Mouse (Mus musculus): Measurements from ENCODE around the gene Gm9044.
A peak's percentile ranks its signal among the peaks of the same experiment; 100 is the strongest.
"Not testable (repeated sequence)": the region's sequence is repeated elsewhere in the genome, so short reads cannot be mapped to it uniquely, and the experiment has no call there.

Gene Gm9044

GRCm38 (mm10) chr10:118332308-118332707 is at the start of gene Gm9044:
Gene Gm9044 (minus strand): TSS chr10:118332408.
- not testable (repeated sequence) for DNase-seq (ENCODE audit: low read depth)

- peak; percentile 71 for DNase-seq (ENCODE audit: low read depth)
Observed at GRCm38 (mm10) chr10:118370443-118370842, 38.2 kb upstream of the Gm9044 start.

GRCm38 (mm10) chr10:118369518-118369917 is 37.3 kb upstream of the Gm9044 start:
- no peak for DNase-seq (ENCODE audit: low read depth)

GRCm38 (mm10) chr10:118354005-118354404 is 21.8 kb upstream of the Gm9044 start, which contains the start of gene Gm9049:
Gene Gm9049 (minus strand): TSS chr10:118354105.
- not testable (repeated sequence) for DNase-seq (ENCODE audit: low read depth)

GRCm38 (mm10) chr10:118348579-118348978 is 16.4 kb upstream of the Gm9044 start, which contains the start of gene Gm9048:
Gene Gm9048 (minus strand): TSS chr10:118348679.
- not testable (repeated sequence) for DNase-seq (ENCODE audit: low read depth)

GRCm38 (mm10) chr10:118343155-118343554 is 10.9 kb upstream of the Gm9044 start, which contains the start of gene Gm9046:
Gene Gm9046 (minus strand): TSS chr10:118343255.
- not testable (repeated sequence) for DNase-seq (ENCODE audit: low read depth)

- not testable (repeated sequence) for DNase-seq (ENCODE audit: low read depth)
Observed at GRCm38 (mm10) chr10:118337731-118338130, 5.5 kb upstream of the Gm9044 start, which contains the start of gene Gm9045. Gene Gm9045 (minus strand): TSS chr10:118337831.

- DNase-seq (ENCODE audit: low read depth) = not testable (repeated sequence)
Observed at GRCm38 (mm10) chr10:118326869-118327268, 5.3 kb downstream of the Gm9044 start, which contains the start of gene Gm9040. Gene Gm9040 (minus strand): TSS chr10:118326969.

GRCm38 (mm10) chr10:118319024-118319423 is 13.2 kb downstream of the Gm9044 start:
- DNase-seq (ENCODE audit: low read depth) = peak; percentile 6

GRCm38 (mm10) chr10:118302133-118302532 is 30.1 kb downstream of the Gm9044 start:
- DNase-seq (ENCODE audit: low read depth) = not testable (repeated sequence)

- no peak for DNase-seq (ENCODE audit: low read depth)
Observed at GRCm38 (mm10) chr10:118294938-118295337, 37.3 kb downstream of the Gm9044 start, which contains the start of gene Iltifb. Gene Iltifb (minus strand): TSS chr10:118295038.

GRCm38 (mm10) chr10:118283016-118283415 is 49.2 kb downstream of the Gm9044 start:
- not testable (repeated sequence) for DNase-seq (ENCODE audit: low read depth)

- DNase-seq (ENCODE audit: low read depth) = not testable (repeated sequence)
Observed at GRCm38 (mm10) chr10:118282565-118282964, 49.6 kb downstream of the Gm9044 start.

Measured in c-Kit-positive CD71-negative TER-119-negative erythroid progenitor cells, embryonic 14.5 days (primary cell).